Mouse (Mus musculus): Measurements from ENCODE around the gene Gm9732.
"Not testable (repeated sequence)": the region's sequence is repeated elsewhere in the genome, so short reads cannot be mapped to it uniquely, and the experiment has no call there.

The Gm9732 gene

DNA sequence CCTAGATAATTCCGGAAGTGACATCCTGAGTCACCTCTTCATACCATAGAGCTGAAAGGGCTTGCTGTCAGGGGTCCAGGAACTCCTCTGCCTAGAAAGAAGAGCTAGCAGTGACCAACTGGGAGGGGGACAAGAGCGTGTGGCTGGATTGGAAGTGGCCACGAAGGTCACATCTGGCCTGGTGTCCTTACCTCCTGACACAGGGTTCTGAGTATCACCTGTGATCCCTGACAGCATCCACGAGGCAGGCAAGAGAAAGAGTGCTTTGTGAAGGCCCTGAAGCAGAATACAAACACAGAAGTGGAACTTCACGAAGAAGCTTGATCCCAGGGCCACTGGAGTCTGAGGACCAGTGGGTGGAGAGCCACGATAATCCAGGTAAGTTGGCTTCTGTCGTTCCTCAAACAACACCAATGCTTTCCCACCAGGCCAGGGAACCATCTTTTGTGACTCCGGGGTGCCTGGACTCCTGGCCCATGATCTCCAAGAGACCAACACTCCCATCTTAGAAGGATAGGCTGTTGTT is at the start of gene Gm9732:
Gm9732 (plus strand) TSS at position 51 of the 526 bp plus-strand sequence.
- DNase-seq = not testable (repeated sequence)

DNA sequence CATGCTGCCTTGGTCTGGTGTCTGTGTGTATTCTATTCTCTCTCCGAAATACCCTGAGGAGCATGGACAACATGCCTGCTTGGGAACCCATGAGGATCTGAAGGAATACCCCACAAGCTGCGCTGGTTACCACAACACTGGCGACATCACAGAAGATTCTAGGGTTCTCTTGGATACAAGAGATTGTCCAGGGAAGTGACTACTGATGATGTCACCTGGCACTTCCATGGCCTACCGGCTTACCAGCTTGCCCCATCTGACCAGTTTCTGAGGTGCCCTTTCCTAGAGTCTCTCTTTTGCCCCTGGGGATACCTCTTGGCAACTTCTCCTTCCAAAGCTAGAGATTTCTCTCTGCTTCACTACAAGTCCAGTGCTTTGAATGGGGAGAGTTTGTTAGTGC is 39.6 kb upstream of the Gm9732 start, which contains the start of gene Gm8122:
Gm8122 (minus strand) TSS at position 101 of the 400 bp plus-strand sequence.
- not testable (repeated sequence) for DNase-seq

DNA sequence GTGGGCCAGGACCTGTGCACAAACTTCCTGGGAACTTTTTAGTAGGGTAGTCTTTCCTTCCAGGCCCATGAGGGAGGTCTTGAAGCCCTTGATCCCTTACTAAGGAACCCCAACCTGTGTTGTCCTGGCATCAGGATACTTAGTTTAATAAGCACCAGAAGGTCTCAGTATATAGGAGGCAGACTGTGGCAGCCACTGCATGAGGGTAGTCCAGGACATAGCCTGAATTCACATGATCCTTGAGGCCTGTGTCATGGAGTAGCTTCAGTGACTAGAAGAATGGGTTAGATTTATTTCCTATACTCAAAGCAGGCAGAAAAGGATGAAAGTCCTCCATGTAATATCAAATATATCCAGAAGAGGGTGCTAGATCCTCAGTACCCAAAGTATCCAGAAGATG is 37.1 kb upstream of the Gm9732 start:
- DNase-seq = not testable (repeated sequence)

DNA sequence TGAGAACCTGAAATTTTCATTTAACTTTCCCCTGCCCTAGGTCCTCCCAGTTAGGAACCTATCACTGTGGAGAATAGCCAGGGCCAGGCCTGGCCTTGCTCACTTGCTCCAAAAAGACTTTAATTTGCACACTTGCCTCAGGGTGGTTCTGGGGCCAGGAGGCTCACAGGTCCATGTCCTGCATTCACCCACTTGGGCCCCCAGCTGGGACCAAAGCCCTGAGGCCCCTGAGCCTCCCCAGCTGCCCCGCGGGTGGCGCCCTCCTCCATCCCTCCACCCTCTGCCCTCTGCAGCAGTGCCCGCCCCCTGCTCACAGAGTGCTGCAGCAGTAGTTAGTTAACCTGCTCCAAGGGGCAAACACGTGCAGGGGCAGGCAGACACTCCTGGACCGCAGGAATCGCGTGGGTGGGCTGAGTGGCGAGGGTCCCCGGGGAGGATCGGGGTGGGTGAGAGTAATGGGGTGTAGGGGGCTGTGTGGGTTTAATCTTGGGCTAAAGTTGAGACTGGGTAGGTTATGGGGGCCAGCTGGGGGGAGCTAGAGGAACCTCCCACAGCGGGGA is 25.1 kb upstream of the Gm9732 start:
- not testable (repeated sequence) for DNase-seq

DNA sequence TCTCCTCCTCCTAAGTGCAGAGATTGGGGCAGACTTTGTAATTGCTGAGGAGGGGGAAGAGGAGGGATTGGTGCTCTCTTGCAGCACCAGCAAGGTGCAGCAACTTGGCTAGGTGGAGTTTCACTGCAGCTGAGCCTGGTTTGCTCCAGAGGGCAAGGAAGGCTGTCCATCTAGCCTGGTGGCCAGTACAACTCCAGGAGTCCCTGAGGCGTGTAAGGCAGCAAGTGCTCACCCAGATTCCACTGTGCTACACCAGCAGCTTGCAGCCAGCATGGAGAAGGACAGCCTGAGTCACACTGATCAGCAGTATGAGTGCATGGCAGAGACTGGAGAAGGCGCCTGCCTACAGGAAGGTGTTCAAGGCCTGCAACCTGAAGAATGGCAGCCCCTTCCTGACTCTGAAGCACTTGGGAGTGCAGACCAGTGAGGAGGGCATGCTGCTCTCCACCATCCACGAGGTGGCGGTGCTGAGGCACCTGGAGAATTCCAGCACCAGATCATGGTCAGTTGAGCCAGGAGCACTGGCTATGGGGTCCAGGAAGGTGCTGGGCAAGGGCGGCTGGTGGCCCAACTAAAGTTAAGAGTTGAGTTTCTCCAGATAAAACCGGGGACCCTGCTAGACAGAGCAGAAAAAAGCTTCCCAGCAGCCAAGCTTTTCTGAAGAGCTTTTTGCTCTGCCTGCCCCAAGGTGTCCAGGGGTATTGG is 24.1 kb upstream of the Gm9732 start:
- not testable (repeated sequence) for DNase-seq

DNA sequence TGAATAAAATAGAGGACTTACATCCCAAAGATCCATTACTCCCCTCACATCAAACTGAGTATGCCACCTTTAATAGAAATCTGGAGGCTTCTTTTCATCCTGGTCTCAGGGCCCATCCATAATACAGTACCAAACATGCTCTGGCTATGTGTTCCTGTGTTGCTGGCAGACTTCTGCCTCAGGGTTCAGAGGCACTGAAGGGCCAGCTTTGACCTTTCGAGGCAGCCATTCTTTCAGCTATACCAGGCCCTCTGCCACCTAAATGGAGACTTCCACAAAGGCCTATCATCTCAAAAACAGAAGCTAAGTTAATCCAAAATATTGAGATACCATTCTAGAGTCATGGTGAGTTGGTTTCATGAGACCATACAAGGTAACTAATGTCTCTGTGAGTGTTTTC is 18.3 kb upstream of the Gm9732 start:
- not testable (repeated sequence) for DNase-seq

DNA sequence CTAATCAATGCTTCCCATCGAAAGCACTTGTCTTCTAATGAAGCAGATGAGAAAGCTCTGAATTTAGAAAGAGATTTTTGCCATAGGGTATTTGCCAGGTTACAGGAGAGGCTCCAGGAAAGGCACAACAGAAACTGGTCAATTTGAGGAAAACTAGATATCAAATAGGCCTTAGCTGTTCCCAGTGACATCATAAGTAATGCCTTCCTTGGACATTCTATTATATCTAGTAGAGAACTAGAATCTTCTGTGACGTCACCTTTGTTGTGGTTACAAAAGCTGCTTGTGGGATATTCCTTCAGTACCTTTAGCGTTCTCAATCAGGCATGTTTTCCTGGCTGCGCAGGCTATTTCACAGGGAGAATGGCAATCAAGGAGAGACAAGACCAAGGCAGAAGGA is 16.5 kb upstream of the Gm9732 start, which contains the start of gene Gm8126:
Gm8126 (plus strand) TSS at position 301 of the 400 bp plus-strand sequence.
- DNase-seq = not testable (repeated sequence)

DNA sequence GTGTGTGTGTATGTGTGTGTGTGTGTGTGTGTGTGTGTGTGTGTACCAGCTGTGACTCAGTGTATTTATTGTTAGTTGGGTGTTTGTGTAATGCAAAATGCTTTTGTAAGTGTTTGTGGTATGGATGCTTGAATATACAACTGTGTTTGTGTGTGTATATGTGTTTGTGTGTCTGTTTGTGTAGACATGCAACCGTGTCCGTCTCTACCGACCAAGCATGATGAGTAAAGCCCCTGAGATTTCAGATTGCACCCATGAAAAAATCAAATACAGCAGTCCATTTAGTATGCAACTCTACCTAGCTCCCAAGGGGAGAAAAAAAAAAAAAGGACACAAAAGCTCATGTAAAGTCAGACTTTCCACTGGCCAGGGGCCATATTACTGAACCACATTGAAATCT is 11.4 kb upstream of the Gm9732 start:
- DNase-seq = not testable (repeated sequence)

DNA sequence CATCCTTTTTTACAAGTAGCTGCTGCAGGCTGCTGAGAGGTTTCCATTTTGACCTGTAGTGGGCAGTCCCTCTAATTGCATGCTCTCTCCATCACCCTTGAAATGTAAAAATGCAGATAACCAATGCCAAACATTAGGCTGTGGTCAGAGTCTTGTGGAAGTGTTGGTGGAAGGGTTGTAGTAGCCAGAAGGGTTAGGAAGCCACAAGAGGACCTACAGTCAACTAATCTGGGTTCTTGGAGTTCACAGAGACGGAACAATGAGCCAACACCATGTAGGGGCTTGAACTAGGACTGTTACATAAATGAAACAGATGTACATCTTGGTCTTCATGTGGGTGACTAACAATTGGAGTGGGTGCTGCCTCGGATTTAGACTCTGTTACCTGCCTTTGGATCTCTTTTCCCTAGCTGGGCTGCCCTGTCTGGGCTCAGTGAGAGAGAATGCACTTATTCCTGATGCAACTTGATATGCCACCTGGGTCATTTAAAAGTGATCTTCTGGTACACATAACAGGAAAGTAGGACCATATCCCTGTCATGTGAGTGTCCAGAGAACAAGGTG is 6.2 kb upstream of the Gm9732 start:
- DNase-seq = not testable (repeated sequence)

DNA sequence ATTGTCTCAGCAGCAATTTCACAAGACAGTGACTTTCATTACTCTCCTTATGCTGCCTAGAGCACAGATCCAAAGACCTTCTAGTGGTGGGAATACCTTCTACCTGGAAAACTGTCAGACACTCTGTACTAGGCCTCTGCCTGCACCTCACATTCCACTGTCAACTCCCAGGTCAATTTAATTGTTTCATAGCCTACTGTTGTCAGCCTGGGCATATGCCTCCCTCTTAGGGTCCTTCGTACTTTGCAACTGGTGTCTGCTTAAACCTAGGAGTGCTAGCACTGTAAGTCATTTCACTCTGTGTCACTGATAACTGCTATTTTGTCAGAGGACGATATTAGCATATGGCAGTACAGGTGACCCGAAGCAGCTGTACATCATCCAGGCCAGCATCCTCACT is 5.6 kb upstream of the Gm9732 start:
- not testable (repeated sequence) for DNase-seq

DNA sequence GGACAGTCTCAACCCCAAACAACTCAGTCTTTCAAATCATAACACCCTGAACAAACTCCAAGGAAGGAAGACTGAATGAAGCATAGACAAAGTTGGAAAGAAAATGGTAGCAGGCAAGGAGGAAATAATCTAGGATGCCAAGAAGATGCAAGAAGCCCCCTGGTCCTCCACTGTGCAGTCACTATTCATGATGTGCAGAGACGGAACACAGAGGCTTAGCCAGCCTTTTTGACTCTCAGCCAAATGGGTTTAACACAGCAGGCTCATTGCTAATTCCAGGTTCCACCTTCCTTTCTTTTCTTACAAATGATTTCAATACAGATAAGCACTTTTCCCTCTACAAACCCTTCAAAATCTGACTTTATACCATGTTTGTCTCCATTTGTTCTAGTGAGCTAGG is 1.7 kb upstream of the Gm9732 start:
- not testable (repeated sequence) for DNase-seq

DNA sequence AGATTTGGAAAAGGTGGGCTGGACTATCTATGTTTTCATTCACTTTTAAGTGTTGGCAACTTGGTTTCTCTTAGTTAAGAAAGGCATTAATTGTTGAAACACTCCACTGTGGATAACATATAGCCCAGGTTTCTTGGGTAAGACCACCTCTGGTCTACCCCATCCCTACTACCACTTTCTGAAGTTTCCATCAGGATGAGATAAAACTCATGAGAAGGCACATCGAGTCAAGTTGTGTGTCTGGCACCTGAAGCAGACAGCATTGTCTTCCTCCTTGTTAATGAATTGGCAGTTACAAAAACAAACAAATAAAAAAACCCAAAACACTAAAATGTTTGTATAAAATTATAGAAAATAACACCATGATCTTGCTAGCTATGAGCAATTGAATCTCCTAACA is 916 bp downstream of the Gm9732 start:
- not testable (repeated sequence) for DNase-seq

DNA sequence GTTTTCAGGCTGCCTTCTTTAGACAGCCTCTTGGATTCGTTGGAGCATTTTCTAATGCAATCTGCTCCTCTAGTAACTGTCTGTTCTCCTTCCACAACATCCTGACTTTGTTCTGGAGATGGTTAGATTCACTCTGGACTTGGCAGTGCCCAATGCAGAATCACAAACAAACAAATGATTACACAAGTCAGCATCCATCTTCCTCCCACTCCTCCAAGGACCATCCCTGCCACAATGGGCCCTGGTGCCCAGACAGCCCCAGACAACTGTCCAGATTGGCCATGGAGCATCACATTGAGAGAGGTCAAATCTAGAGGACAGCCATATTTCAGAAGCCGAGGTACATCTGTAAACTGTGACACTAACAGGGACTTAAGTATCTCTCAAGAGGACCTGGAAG is 2.6 kb downstream of the Gm9732 start:
- DNase-seq = not testable (repeated sequence)

DNA sequence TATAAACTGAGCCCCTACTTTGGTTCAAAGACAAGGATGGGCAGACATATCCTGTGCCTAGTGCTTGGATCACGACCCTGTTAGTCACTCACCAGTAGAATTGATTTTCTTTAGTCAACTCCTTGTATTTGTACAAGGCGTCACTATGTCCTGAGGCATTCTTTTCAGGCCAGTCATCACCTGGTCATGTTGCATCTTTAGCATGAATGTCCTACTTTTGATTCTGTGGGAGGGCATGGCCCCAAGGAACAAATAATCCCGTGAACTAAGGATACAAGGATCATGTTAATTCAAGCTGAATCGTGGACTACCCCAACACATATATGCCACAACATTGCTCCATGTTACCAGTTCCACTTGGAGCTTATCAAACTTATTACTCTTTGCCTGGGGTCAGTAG is 3.3 kb downstream of the Gm9732 start:
- not testable (repeated sequence) for DNase-seq

DNA sequence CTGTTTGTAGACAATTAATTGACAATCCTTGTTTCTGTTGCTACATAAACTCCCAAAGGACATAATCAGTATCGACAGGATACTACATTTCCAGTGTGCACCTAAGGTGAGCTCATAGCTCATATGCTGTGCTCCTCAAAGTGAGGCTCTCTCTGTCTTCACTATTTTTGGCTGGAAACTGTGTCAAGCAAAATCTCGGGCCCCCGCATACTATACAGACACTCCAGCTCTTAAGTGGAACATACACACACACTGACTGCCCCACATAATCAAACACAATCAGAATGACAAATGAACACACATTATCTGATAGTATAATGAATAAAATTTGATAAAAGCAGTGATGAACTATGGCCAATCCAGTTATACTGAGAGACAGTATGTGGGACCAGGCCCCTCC is 3.8 kb downstream of the Gm9732 start:
- DNase-seq = not testable (repeated sequence)

DNA sequence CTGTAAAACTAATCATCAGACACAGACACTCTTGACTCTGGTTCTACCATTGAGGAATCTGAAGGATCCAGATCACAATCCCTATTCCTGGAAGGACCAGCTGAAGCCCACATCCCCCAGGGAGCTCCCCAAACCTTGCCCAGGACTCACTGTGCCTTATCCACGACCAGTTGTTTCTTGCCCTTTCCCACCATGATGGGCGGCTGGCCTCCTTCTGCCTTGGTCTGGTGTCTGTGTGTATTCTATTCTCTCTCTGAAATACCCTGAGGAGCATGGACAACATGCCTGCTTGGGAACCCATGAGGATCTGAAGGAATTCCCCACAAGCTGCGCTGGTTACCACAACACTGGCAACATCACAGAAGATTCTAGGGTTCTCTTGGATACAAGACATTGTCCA is 18.7 kb downstream of the Gm9732 start, which contains the start of gene Gm8127:
Gm8127 (minus strand) TSS at position 330 of the 400 bp plus-strand sequence.
- not testable (repeated sequence) for DNase-seq

DNA sequence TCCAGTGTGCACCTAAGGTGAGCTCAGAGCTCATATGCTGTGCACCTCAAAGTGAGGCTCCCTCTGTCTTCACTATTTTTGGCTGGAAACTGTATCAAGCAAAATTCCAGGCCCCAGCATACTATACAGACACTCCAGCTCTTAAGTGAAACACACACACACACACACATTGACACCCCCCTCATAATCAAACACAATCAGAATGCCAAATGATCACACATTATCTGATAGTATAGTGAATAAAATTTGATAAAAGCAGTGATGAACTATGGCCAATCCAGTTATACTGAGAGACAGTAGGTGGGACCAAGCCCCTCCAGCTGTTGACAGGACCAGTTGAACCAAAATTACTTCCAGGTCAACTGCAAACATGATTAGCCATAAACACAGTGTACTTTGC is 44.7 kb downstream of the Gm9732 start:
- DNase-seq = not testable (repeated sequence)

DNA sequence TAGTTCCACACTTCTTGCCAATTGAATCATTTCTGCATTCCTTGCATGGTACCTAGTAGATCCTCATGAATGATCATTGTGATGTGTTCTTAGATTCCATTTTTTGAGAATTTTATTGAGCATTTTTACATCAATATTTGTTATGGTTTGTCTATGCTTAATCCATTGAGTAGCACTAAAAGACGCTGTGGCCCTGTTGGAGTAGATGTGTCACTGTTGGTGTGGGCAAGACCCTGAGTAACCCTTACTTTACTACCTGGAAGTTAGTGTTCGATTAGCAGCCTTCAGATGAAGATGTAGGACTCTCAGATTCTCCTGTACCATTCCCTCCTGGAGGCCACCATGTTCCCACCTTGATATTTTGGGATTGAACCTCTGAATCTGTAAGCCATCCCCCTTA is 53.8 kb downstream of the Gm9732 start:
- DNase-seq = not testable (repeated sequence)

DNA sequence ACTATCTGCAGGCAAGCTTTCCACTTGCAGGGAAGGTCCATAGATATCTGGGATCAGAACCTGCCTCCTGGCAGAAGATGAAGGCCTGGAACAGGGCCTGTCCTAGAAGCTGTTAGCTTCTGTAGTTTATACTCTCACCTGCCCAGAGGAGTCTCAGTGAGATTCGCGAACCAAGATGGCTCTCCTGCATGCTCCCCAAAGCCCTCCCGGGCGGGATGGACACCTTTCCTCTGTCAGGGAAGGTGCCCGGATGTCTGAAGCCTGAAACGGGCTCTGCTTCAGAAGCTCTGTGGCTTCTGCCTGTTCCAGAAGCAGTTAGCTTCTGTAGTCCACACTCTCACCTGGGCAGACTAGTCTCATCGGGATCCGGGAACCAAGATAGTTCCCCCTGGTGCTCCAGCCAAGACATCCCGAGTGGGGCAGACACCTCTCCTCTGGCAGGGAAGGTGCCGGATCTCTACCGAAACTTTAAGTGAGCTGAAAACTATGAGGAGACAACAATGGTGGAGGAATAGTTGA is 56.6 kb downstream of the Gm9732 start:
- DNase-seq = not testable (repeated sequence)

DNA sequence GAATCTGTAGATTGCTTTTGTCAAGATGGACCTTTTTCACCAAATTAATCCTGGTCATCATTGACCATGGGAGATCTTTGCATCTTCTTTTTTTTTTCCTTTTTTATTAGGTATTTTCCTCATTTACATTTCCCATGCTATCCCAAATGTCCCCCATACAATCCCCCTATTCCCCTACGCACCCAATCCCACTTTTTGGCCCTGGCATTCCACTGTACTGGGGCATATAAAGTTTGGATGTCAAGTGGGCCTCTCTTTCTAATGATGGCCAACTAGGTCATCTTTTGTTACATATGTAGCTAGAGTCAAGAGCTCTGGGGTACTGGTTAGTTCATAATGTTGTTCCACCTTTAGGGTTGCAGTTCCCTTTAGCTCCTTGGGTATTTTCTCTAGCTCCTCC is 62.8 kb downstream of the Gm9732 start:
- DNase-seq = not testable (repeated sequence)

DNA sequence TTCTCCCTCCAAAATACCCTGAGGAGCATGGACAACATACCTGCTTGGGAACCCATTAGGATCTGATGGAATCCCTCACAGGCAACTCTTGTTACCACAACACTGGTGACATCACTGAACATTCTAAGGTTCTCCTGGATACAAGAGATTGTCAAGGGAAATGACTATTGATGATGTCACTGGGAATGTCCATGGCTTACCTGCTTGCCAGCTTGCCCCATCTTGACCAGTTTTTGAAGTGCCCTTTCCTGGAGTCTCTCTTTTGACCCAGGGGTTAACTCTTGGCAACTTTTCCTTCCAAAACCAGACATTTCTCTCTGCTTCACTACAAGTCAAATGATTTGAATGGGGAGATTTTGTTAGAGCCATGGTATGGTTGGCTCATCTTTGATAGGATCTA is 72.9 kb downstream of the Gm9732 start, which contains the start of gene 1700001F09Rik:
1700001F09Rik (minus strand) TSS at position 101 of the 400 bp plus-strand sequence.
- not testable (repeated sequence) for DNase-seq

DNA sequence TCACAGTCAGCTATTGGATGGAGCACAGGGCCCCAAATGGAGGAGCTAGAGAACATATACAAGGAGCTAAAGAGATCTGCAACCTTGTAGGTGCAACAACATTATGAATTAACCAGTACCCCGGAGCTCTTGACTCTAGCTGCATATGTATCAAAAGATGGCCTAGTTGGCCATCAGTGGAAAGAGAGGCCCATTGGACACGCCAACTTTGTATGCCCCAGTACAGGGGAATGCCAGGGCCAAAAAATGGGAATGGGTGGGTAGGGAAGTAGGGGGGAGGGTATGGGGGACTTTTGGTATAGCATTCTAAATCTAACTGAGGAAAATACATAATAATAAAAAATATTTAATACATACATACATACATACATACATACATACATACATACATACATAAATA is 78.1 kb downstream of the Gm9732 start:
- not testable (repeated sequence) for DNase-seq

All from lung, postnatal 14 days (tissue).